Mouse (Mus musculus) liver, adult 10 weeks (tissue): ENCODE measurements around the gene Cyb561d2. TPM values are rescaled to one million over a fixed set of nuclear protein-coding genes. Genes with fewer than 3 reads are reported as not detected.

Source experiments
- polyA plus RNA-seq: library from polyadenylated mRNA; stranded (reverse); fragments of 350-450 nt; fragmentation: Illumina TruSeq; extraction: RNeasy Lipid Tissue Mini Kit (QIAGEN cat#74804); gene quantifications from one replicate; pipeline ENCODE4 v1.2.3, GENCODE M21; 2014; ENCODE audit warnings: low read depth, low replicate concordance

Cyb561d2 gene
- polyA plus RNA-seq, result 5.3 TPM

DNA sequence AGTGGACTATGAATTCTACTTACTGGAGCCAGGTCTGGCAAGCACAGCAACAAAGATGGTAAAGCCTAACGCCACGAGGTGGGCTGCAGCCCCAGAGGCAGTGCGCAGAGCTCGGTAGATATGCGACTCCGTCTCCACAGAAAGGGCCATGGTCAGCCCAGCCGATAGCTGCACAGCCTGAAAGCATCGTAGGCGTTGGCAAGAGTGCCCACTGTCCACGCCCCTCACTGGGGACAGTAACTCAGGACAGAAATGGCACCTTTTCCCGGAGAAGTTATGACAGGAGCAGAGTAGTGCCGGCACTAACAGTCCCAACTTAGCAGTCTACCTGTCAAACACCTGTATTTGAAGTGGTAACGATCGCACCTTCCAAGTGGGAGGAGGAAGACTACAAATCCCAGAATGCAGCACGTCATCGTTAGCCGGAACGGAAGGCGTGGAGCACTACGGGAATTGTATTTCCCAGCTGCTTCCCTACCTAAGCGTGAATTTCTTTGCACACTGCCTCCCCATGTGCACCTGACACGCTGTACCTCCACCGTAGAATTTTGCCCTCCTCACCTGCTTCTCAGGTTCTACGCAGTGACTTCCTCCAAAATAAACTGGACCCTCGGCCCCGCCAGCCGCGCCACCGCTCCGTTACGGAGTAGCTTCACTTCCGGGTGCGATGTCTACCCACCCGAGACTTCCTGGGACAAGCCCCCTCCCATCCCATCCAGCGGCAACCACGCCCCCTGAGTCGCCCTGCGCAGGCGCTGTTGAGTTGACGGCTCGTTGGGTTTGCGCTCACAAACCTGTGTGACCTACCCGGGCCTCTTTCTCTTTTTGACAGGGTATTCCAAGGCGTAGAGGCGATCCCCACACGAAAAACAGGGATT is at the start of gene Cyb561d2, which contains the start of gene Nprl2:
Gene Cyb561d2 (minus strand): TSS at position 720 of the 878 bp plus-strand sequence.
Gene Nprl2 (plus strand): TSS at position 753 of the 878 bp plus-strand sequence.

DNA sequence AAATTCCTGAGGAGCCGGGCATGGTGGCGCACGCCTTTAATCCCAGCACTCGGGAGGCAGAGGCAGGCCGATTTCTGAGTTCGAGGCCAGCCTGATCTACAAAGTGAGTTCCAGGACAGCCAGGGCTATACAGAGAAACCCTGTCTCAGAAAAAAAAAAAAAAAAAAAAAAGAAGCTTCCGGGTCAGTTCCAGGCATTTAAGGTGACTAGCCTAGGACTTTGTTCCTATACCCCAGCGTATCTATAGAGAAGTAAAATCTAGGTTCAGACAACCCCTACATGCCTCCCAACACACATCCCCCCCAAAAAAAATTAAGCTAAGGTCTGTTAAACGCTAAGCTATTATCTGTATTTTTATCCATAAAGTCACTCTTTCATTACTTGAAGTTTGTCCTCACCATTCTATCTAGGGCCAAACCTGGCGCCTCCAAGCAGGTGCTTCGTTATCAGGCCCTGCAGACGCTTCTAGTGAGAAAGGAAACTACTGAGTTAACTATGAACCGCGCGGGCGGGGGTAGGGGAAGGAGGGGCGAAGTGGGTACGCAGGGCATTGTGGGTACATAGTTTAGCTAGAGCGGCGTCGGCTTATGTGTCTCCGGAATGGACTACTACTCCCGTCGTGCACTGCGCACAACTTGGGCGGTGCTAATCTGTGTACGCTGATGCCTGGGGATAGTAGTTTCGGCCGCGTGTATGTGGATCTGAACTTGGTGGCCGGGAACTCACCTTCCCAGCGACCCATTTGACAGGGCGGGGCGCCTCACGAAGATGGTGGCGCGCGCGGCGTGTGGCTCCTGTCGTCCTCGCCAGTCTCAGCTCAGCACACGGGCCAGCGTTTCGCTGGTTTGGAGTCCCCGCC is 45.2 kb upstream of the Cyb561d2 start, which contains the start of gene Ifrd2:
Gene Ifrd2 (plus strand): TSS at position 669 of the 859 bp plus-strand sequence.

DNA sequence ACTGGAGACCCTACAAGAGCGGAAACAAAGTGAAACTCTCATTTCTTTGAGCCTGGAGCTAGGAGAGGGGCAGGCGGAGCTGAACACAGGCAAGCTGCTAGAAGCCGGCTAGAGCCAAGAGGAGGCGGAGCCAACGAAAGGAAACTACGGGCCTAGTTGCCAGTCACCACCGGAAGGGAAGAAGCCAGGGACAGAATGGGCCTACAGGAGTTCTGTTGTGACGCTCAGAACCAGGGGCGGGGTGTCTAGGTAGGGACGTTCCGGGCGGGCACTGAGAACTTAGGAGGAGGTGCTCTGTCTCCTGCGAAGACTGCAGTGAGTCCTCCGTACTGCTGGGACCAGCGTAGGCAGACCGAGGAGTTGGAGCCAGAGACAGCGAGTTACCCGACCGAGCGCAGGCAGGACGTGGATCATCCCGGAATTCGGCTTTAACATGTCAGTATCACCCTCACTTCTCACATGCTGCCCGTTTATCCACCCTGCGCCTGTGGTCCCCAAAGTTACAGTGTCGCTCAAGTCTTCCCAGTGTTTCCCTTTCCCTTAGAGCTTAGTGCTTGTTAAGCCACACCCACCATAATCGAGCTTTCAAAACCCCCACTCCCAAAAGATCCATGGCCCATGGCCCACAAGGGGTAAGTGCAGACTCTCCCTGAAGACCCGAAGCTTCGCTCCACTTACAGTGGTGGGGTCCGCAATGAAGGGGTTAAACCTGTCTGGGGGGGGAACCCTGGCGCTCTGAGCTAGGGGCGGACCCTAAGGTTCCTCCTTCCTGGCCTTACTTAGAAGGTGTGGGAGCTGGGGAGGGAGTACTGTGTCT is 38.7 kb upstream of the Cyb561d2 start, which contains the start of gene Hyal3:
Gene Hyal3 (plus strand): TSS at position 318 of the 817 bp plus-strand sequence.

DNA sequence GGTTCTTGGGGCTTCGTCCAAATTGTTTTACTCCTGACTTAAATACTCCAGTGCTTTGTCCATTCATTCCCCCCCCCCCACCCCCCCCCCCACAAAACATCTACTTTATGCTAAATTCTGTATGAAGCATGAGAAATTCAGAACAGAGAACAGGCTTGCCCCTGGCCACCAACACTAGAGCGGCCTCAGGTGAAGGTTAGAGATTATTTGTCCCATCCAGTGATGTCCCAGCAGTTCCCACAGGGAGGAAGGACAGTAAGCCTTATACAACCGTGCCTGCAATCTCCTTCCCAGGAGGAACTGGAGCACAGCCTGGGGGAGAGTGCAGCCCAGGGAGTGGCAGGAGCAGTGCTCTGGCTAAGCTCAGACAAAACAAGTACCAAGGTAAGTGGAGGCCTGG is 36.6 kb upstream of the Cyb561d2 start, which contains the start of gene Naa80:
Gene Naa80 (plus strand): TSS at position 301 of the 400 bp plus-strand sequence.

DNA sequence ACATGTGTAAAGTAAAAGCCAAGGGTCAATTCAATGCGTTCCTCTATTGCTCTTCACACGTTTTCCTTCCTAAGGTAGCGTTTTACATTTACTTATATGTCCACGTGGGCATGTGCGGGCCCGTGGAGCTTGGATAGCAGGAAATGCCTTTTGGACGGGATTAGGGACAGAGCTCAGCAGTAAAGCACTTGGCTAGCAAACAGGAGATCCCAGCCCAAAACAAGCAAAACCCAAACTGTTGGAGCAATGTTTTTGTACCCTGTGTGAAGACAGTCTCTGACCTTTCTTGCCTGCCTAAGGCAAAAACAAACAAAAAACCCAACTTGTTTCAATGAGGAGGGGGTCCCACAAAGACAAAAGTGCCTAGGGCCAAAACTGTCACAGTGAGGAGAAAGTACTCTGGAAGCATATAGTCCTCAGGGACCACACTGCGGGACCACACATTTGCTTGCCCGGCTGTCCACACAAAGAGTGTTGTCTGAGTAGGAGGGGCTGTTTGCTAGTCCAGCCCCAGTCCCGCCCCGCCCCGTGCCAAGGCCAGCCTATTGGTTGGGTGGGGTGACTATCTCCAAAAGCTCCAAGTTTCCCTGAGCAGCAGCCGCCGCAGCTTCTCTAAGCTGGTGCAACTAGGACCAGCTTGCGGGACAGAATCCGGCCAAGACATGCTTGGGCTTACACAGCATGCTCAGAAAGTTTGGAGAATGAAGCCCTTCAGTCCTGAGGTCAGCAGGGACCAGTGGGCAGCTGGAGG is 34.5 kb upstream of the Cyb561d2 start, which contains the start of gene Hyal1:
Gene Hyal1 (plus strand): TSS at position 571 of the 751 bp plus-strand sequence.

DNA sequence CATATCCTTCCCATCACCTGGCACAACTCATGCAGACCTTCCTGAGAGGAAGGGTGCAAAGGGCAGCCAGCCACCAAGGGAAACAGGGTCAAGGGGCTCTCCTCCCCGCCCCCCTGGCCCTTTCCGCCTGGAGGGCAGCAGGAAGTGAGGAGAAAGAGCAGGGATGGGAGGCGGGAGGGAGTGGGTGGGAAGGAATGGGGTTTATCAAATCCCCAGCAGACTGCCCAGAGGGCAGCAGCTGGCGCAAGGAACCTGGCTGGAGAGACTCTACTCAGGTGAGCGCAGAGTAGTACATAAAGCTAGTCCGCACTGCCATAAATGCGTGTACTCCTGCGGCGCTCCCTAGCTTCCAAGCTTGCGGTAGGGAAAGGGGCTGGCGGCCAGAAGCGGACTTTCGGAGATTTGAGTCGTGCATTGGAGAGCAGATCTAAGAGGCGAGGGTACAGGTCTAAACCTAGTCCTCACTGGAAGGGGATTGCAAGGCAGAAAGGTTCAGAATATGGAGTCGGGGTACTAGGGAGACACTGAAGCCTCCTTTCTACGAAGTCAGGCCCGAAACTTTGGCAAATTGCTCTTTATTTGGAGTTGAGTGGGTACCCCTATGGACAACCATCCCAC is 25.8 kb upstream of the Cyb561d2 start, which contains the start of gene Hyal2:
Gene Hyal2 (plus strand): TSS at position 244 of the 618 bp plus-strand sequence.

DNA sequence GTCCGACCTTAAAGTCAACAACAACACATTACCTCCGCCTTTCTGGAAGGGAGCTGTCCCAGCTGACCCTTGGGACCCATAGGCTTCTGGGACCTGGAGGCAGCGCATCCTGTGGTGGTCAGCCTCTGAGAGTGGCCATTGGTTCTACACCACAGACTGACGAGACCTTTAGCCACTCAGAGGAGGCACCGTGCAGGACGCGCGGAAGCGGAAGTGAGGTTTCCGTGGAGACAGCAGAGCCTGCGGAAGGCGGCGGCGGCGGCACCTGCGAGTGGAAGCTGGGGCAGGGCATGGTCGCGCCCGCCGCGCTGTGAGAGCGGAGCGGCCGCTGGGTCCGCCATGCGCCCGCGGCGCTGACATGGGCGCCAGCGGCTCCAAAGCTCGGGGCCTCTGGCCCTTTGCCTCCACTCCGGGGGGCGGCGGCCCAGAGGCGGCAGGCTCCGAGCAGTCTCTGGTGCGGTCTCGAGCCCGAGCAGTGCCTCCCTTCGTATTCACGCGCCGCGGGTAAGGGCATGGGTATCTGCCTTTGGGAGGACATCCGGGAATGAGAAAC is 21.1 kb upstream of the Cyb561d2 start, which contains the start of gene Tusc2:
Gene Tusc2 (plus strand): TSS at position 227 of the 553 bp plus-strand sequence.

DNA sequence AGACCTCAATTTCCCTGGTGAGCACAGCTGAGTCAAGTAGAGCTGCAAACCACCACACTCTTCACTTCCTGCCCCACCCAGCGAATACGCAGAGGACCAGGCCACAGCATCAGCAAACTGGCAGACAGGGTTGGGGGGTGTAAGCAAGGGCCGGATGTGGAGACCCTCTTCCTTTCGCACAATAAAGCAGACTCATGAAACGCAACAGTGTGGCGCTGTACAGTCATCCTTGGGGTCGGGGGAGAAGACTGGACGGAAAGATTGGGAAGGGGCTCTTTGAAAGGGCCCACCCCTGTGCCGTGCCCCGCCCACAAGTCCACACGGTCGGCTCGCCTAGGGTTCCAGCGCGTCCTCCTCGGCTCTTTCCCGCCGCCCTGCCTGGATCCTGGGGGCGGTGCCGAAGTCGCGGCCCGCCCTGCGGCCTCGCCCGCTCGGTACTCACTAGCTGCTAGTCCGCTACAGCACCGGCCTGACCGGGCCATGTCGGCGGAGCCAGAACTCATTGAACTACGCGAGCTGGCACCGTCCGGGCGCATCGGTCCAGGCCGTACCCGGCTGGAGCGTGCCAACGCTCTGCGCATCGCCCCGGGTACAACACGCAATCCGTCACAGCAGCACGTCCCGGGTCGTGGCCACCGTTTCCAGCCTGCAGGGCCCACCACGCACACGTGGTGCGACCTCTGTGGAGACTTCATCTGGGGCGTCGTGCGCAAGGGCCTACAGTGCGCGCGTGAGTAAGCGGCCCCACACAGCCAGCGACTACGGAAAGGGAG is 9.3 kb upstream of the Cyb561d2 start, which contains the start of gene Rassf1:
Gene Rassf1 (plus strand): TSS at position 439 of the 773 bp plus-strand sequence.

DNA sequence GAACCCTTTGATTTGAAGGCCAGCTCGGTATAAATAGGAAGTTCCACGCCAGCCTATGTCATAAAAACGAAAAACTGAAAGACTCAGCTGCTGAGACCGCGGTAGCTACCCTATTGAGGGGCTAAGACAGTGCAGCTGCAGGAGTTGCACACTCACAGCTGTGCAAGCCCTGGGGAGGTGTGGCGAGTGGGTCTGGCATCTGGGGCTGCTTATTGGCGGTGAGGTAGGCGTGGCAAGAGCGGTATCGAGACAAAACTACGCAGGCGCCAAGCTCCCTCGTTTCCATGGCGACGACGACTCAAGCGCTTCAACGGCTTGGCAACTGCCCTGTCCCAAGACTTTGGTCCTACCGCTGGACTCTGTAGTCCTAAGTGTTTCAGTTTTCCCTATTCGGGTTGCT is 5.0 kb upstream of the Cyb561d2 start, which contains the start of gene Zmynd10:
Gene Zmynd10 (plus strand): TSS at position 273 of the 400 bp plus-strand sequence.

DNA sequence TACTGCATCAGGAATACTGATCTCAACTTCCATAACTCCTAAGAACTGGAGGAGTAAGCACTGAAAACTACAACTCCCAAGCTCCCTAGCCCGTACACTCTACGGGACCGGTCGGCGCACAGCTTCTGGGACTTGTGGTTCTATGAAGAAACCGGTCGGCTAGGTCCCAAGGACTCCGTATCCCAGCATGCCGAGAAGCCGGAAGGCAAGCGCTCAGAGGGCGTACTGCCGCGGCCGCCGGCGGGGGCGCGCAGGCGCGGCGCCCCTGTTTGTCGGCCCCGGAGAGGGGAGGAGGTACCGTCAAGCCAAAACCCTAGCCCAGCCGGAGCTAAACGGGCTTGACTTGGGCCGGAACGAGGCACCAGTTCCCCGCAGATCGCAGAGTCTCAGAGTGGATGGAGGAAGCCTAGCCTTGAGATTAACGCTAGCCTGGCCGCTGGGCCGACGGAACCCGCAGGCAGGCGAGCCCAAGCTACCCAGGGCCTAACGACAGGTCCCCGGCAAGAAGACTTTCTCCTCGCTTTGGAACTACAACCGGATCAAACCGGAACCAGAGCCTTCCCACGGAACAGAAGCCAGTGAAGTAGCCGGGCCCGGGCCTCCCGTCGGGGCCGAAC is 8.1 kb downstream of the Cyb561d2 start, which contains the start of gene Tmem115:
Gene Tmem115 (plus strand): TSS at position 155 of the 617 bp plus-strand sequence.

Other genes with a start within 250 kb of the Cyb561d2 start
- gene Cish, start 246.2 kb downstream of the Cyb561d2 start, polyA plus RNA-seq, result 4.5 TPM
- gene Hemk1, start 203.8 kb downstream of the Cyb561d2 start, polyA plus RNA-seq, result 6.1 TPM
- gene 6430571L13Rik, start 201.6 kb downstream of the Cyb561d2 start, polyA plus RNA-seq, result 0.13 TPM
- gene Cacna2d2, start 142.6 kb downstream of the Cyb561d2 start, polyA plus RNA-seq, result not detected
- 0.45 TPM for gene Tmem115, start 8.2 kb downstream of the Cyb561d2 start, polyA plus RNA-seq
- 2.0 TPM for gene Nprl2, start within 50 bp of the Cyb561d2 start, polyA plus RNA-seq
- gene Zmynd10, start 5.1 kb upstream of the Cyb561d2 start, polyA plus RNA-seq, result not detected
- 3.7 TPM for gene Rassf1, start 9.4 kb upstream of the Cyb561d2 start, polyA plus RNA-seq
- gene Tusc2, start 21.1 kb upstream of the Cyb561d2 start, polyA plus RNA-seq, result 17.6 TPM
- gene Hyal2, start 25.8 kb upstream of the Cyb561d2 start, polyA plus RNA-seq, result 1.2 TPM
- 24.4 TPM for gene Hyal1, start 34.7 kb upstream of the Cyb561d2 start, polyA plus RNA-seq
- 3.7 TPM for gene Naa80, start 36.7 kb upstream of the Cyb561d2 start, polyA plus RNA-seq
- not detected for gene Hyal3, start 38.6 kb upstream of the Cyb561d2 start, polyA plus RNA-seq
- 27.0 TPM for gene Ifrd2, start 45.4 kb upstream of the Cyb561d2 start, polyA plus RNA-seq
- 0.21 TPM for gene Sema3b, start 67.0 kb upstream of the Cyb561d2 start, polyA plus RNA-seq
- gene Gnai2, start 93.2 kb upstream of the Cyb561d2 start, polyA plus RNA-seq, result 13.6 TPM
- 104 TPM for gene Slc38a3, start 127.3 kb upstream of the Cyb561d2 start, polyA plus RNA-seq
- gene Gnat1, start 137.5 kb upstream of the Cyb561d2 start, polyA plus RNA-seq, result 0.16 TPM
- gene Sema3f, start 168.3 kb upstream of the Cyb561d2 start, polyA plus RNA-seq, result 0.56 TPM
- 54.1 TPM for gene Rbm5, start 228.8 kb upstream of the Cyb561d2 start, polyA plus RNA-seq